Mouse (Mus musculus) stomach, postnatal 0 days (tissue): Measurements from ENCODE around the gene Ndp. TPM values are rescaled to one million over a fixed set of nuclear protein-coding genes. Genes with fewer than 3 reads are reported as not detected.

Experiments used
- ATAC-seq: fragments of 200-750 bp; cut with Nextera tagmentation; 2 replicates; pipeline ENCODE4 v1.8.0; 2017; ENCODE audit not compliant: low FRiP score, low TSS enrichment
- DNase-seq: peaks from one replicate; pipeline ENCODE4 v3.0.0-alpha.2; 2016; ENCODE audit warnings: low spot score
- H3K27ac ChIP-seq: fragments of 300-500 bp; sonication (generic); replicated peaks from 2 replicates; pipeline ENCODE4 v1.5.1; 2014; ENCODE audit warnings: mild to moderate bottlenecking, control low read depth
- H3K27me3 ChIP-seq: fragments of 300-500 bp; sonication (generic); 2 replicates; pipeline ENCODE4 v1.6.1; 2014; ENCODE audit warnings: low read length; ENCODE audit not compliant: control insufficient read depth, insufficient read depth
- H3K36me3 ChIP-seq: fragments of 300-500 bp; sonication (generic); 2 replicates; pipeline ENCODE4 v1.6.1; 2014; ENCODE audit warnings: low read length, mixed read lengths; ENCODE audit not compliant: control insufficient read depth, insufficient read depth
- H3K4me1 ChIP-seq: fragments of 300-500 bp; sonication (generic); replicated peaks from 2 replicates; pipeline ENCODE4 v1.6.1; 2014; ENCODE audit warnings: antibody characterized with exemption; ENCODE audit not compliant: control insufficient read depth, insufficient read depth
- H3K4me2 ChIP-seq: fragments of 300-500 bp; sonication (generic); replicated peaks from 2 replicates; pipeline ENCODE4 v1.6.1; 2014; ENCODE audit warnings: low read depth, mild to moderate bottlenecking, control low read depth, moderate library complexity
- H3K4me3 ChIP-seq: fragments of 300-500 bp; sonication (generic); 2 replicates; pipeline ENCODE4 v1.5.1; 2014; ENCODE audit warnings: low read depth, low read length, control low read depth
- H3K9ac ChIP-seq: fragments of 300-500 bp; sonication (generic); 2 replicates; pipeline ENCODE4 v1.6.1; 2014; ENCODE audit warnings: mild to moderate bottlenecking, low read length, control low read depth, mixed read lengths
- H3K9me3 ChIP-seq: fragments of 300-500 bp; sonication (generic); 2 replicates; pipeline ENCODE4 v1.6.1; 2016; ENCODE audit warnings: low read length; ENCODE audit not compliant: control insufficient read depth
- CTCF ChIP-seq: IDR thresholded peaks from 2 replicates; pipeline ENCODE4 v1.5.1; 2016; ENCODE audit warnings: antibody characterized with exemption, low read depth, mild to moderate bottlenecking, moderate library complexity
- EP300 ChIP-seq: optimal IDR thresholded peaks from 2 replicates; pipeline ENCODE3; 2016; ENCODE audit warnings: antibody characterized with exemption
- WGBS: fragments of 180-500 bp; shearing (Covaris S2); extraction: QIAGEN DNeasy Blood & Tissue Kit; methylation state at CpG from one replicate; pipeline ENCODE4 v1.1.7; 2014; 5-methylcytosine and 5-hydroxymethylcytosine counted together
- polyA plus RNA-seq: library from polyadenylated mRNA; unstranded; fragments of >200 nt; fragmentation: Nextera tagmentation; extraction: Ambion mirVana; gene quantifications from 2 replicates; pipeline ENCODE4 v1.2.1, GENCODE M21; 2015

Ndp gene
- polyA plus RNA-seq, 1 experiment from 2014 or later = 0.90 TPM

DNA sequence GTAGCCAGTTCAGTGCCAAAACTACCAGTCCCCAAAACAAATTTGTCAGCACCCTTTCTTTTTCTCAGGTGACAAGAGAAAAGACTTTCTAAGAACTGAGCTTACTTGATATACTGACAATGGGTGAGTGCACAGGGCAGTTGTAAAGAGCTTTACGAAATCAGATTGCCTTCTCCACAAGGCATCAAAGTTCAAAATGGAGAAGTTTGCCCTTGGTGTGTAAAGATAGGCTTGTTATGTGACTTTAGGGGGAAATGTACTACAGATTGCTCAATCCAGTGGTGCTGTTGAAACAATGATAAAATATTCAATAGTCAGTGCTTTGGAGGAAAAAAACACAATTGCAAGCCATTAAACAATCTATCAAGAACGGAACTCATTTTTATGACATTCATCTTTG is 70.1 kb downstream of the Ndp start:
- no peak for ATAC-seq
- no peak for TF ChIP-seq EP300
- no peak for TF ChIP-seq CTCF
- 62% methylated on average over 2 of the region's 2 CpGs for WGBS
- Histone ChIP-seq H3K36me3 (no peaks in the 10 kb centered on the region), H3K27me3 (no peaks in the 10 kb centered on the region), H3K4me3 (no peak overlapping the region), H3K9me3 (no peaks in the 10 kb centered on the region), H3K4me2 (no peak overlapping the region), H3K27ac (no peak overlapping the region), H3K4me1 (no peaks in the 10 kb centered on the region), H3K9ac (no peak overlapping the region)
- DNase-seq = no peak

DNA sequence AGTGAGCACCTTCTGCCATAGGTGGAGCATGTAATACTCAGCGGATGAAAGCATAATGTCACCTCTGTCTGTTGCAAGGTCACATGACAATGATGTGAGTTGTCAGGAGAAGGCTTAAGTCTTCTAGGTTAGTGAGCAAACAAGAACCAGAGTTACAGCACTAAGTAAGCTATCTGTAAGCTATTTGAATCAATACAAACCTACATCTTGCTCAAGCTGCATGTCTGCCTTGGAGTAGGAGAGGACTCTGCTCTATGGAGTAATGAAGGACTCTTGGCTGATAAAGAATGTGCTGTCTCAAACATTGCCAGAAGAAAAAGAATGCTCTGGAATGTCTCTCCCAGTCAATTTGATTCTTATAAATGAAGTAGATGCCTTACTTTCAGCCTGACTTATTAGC is 74.3 kb downstream of the Ndp start:
- WGBS = 84% methylated on average over 1 of the region's 1 CpGs
- Histone ChIP-seq H3K4me2 (no peak overlapping the region), H3K27me3 (no peaks in the 10 kb centered on the region), H3K9me3 (no peaks in the 10 kb centered on the region), H3K36me3 (no peaks in the 10 kb centered on the region), H3K27ac (no peak overlapping the region), H3K4me3 (no peak overlapping the region), H3K9ac (no peak overlapping the region), H3K4me1 (no peaks in the 10 kb centered on the region)
- TF ChIP-seq EP300 = no peak
- no peak for TF ChIP-seq CTCF
- no peak for ATAC-seq
- no peak for DNase-seq

DNA sequence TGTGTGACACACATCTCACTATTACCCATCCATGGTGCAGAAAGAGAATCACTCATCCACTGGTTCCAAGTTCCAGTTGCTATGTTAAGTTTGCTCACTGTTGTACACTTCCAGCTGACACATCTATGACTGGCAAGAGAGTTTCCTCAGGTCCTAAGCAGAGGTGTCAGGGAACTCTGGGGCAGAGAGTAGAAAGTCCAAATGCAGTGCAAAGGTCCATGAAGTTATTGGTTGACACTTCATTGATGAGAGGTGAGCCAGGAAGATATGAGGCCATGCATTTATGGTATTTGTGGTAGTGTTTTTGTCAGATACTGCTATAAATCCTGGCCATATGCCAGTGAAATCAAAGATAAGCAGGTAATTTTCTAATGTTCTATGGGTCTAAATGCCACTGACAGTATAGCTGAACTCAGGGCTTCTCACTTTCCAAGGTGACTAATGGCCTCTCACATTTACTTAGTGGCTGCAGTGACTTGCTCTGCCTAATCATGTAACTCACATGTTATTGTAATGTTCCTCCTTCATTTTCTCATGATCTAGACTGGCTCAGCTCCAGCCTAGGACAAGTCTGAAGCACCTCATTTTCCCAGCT is 75.0 kb downstream of the Ndp start:
- no peaks in the 10 kb centered on the region for H3K27me3 ChIP-seq
- no peak overlapping the region for H3K9ac ChIP-seq
- DNase-seq = no peak
- no peak for TF ChIP-seq EP300
- TF ChIP-seq CTCF = no peak
- no peaks in the 10 kb centered on the region for H3K4me1 ChIP-seq
- no peak overlapping the region for H3K4me2 ChIP-seq
- no peak overlapping the region for H3K27ac ChIP-seq
- no peaks in the 10 kb centered on the region for H3K36me3 ChIP-seq
- no peak for ATAC-seq
- no peaks in the 10 kb centered on the region for H3K9me3 ChIP-seq
- H3K4me3 ChIP-seq = no peak overlapping the region

Other genes starting within 250 kb of the Ndp start
- 17.0 and 18.9 TPM in 2 replicates for gene Maob, start 94.4 kb downstream of the Ndp start, polyA plus RNA-seq